Mouse (Mus musculus) intestine, postnatal 0 days (tissue): ENCODE measurements around the gene 5430419D17Rik. TPM values are rescaled to one million over a fixed set of nuclear protein-coding genes. Genes with fewer than 3 reads are reported as not detected.

Experiments used
- ATAC-seq: fragments of 200-750 bp; cut with Nextera tagmentation; 2 replicates; pipeline ENCODE4 v1.8.0; 2017; ENCODE audit warnings: mild to moderate bottlenecking, moderate TSS enrichment, moderate library complexity
- H3K27ac ChIP-seq: fragments of 300-500 bp; sonication (generic); 2 replicates; pipeline ENCODE4 v1.5.1; 2014; ENCODE audit warnings: mild to moderate bottlenecking, low read depth, low read length, moderate library complexity
- H3K27me3 ChIP-seq: fragments of 300-500 bp; sonication (generic); replicated peaks from 2 replicates; pipeline ENCODE4 v1.6.1; 2014; ENCODE audit warnings: low read length, mixed read lengths; ENCODE audit not compliant: control insufficient read depth, insufficient read depth
- H3K36me3 ChIP-seq: fragments of 300-500 bp; sonication (generic); 2 replicates; pipeline ENCODE4 v1.6.1; 2014; ENCODE audit warnings: mild to moderate bottlenecking, moderate library complexity; ENCODE audit not compliant: control insufficient read depth, insufficient read depth
- H3K4me1 ChIP-seq: fragments of 300-500 bp; sonication (generic); replicated peaks from 2 replicates; pipeline ENCODE4 v1.6.1; 2014; ENCODE audit warnings: antibody characterized with exemption, low read length, mixed read lengths; ENCODE audit not compliant: control insufficient read depth, insufficient read depth
- H3K4me2 ChIP-seq: fragments of 300-500 bp; sonication (generic); replicated peaks from 2 replicates; pipeline ENCODE4 v1.6.1; 2014; ENCODE audit warnings: low read depth, mild to moderate bottlenecking, moderate library complexity
- H3K4me3 ChIP-seq: fragments of 300-500 bp; sonication (generic); 2 replicates; pipeline ENCODE4 v1.5.1; 2014; ENCODE audit warnings: low read depth, low read length
- H3K9ac ChIP-seq: fragments of 300-500 bp; sonication (generic); 2 replicates; pipeline ENCODE4 v1.6.1; 2014; ENCODE audit warnings: mild to moderate bottlenecking, low read depth, low read length
- H3K9me3 ChIP-seq: fragments of 300-500 bp; sonication (generic); 2 replicates; pipeline ENCODE4 v1.6.1; 2016; ENCODE audit warnings: mixed run types; ENCODE audit not compliant: control insufficient read depth
- CTCF ChIP-seq: sonication (generic); IDR thresholded peaks from 2 replicates; pipeline ENCODE4 v1.5.1; 2016; ENCODE audit warnings: low read depth, mild to moderate bottlenecking, control low read depth, antibody characterized with exemption, moderate library complexity
- WGBS: fragments of 180-500 bp; shearing (Covaris S2); extraction: QIAGEN DNeasy Blood & Tissue Kit; methylation state at CpG from one replicate; pipeline ENCODE4 v1.1.7; 2014; 5-methylcytosine and 5-hydroxymethylcytosine counted together
- polyA plus RNA-seq: library from polyadenylated mRNA; unstranded; fragments of >200 nt; fragmentation: Nextera tagmentation; extraction: Ambion mirVana; gene quantifications from 2 replicates; pipeline ENCODE4 v1.2.1, GENCODE M21; 2015

The 5430419D17Rik gene
- polyA plus RNA-seq, 1 experiment from 2014 or later: not detected

- no peaks in the 10 kb centered on the region for H3K27me3 ChIP-seq
- H3K4me1 ChIP-seq: no peaks in the 10 kb centered on the region
- H3K4me3 ChIP-seq: no peak overlapping the region
- no peaks in the 10 kb centered on the region for H3K9me3 ChIP-seq
- 68% methylated on average over 8 of the region's 8 CpGs for WGBS
- ATAC-seq: no peak
- H3K27ac ChIP-seq: no peak overlapping the region
- no peak overlapping the region for H3K9ac ChIP-seq
- no peaks in the 10 kb centered on the region for H3K36me3 ChIP-seq
- no peak overlapping the region for H3K4me2 ChIP-seq
- TF ChIP-seq CTCF: peak; percentile 49
Observed at GRCm38 (mm10) chr7:131297151-131297550, 122.9 kb downstream of the 5430419D17Rik start.

GRCm38 (mm10) chr7:131303340-131303739 lies 129.1 kb downstream of the 5430419D17Rik start:
- no peaks in the 10 kb centered on the region for H3K27me3 ChIP-seq
- TF ChIP-seq CTCF: no peak
- H3K27ac ChIP-seq: no peak overlapping the region
- no peak for ATAC-seq
- H3K9ac ChIP-seq: no peak overlapping the region
- no peak overlapping the region for H3K4me3 ChIP-seq
- H3K4me2 ChIP-seq: no peak overlapping the region
- no peaks in the 10 kb centered on the region for H3K9me3 ChIP-seq
- no peaks in the 10 kb centered on the region for H3K36me3 ChIP-seq
- 51% methylated on average over 8 of the region's 8 CpGs for WGBS
- H3K4me1 ChIP-seq: no peaks in the 10 kb centered on the region

- Histone ChIP-seq H3K27me3 (no peaks in the 10 kb centered on the region), H3K4me2 (no peak overlapping the region), H3K36me3 (no peaks in the 10 kb centered on the region), H3K4me1 (no peaks in the 10 kb centered on the region), H3K9ac (no peak overlapping the region), H3K4me3 (no peak overlapping the region), H3K9me3 (no peaks in the 10 kb centered on the region), H3K27ac (no peak overlapping the region)
- no peak for ATAC-seq
- 71% methylated on average over 5 of the region's 5 CpGs for WGBS
- TF ChIP-seq CTCF: no peak
Observed at GRCm38 (mm10) chr7:131306733-131307132, 132.5 kb downstream of the 5430419D17Rik start.

- H3K27ac ChIP-seq: no peak overlapping the region
- H3K4me3 ChIP-seq: no peak overlapping the region
- H3K9me3 ChIP-seq: no peaks in the 10 kb centered on the region
- ATAC-seq: no peak
- no peaks in the 10 kb centered on the region for H3K27me3 ChIP-seq
- no peak overlapping the region for H3K9ac ChIP-seq
- 77% methylated on average over 7 of the region's 7 CpGs for WGBS
- no peaks in the 10 kb centered on the region for H3K4me1 ChIP-seq
- H3K4me2 ChIP-seq: no peak overlapping the region
- no peak for TF ChIP-seq CTCF
- H3K36me3 ChIP-seq: no peaks in the 10 kb centered on the region
Observed at GRCm38 (mm10) chr7:131314493-131314892, 140.3 kb downstream of the 5430419D17Rik start.

- no peak for ATAC-seq
- Histone ChIP-seq H3K27ac (no peak overlapping the region), H3K4me3 (no peak overlapping the region), H3K4me1 (no peaks in the 10 kb centered on the region), H3K4me2 (no peak overlapping the region), H3K36me3 (no peaks in the 10 kb centered on the region), H3K27me3 (no peaks in the 10 kb centered on the region), H3K9ac (no peak overlapping the region), H3K9me3 (no peaks in the 10 kb centered on the region)
- no peak for TF ChIP-seq CTCF
- 64% methylated on average over 12 of the region's 12 CpGs for WGBS
Observed at GRCm38 (mm10) chr7:131317587-131317986, 143.4 kb downstream of the 5430419D17Rik start.

GRCm38 (mm10) chr7:131318340-131318739 lies 144.1 kb downstream of the 5430419D17Rik start:
- Histone ChIP-seq H3K9me3 (no peaks in the 10 kb centered on the region), H3K27me3 (no peaks in the 10 kb centered on the region), H3K4me3 (no peak overlapping the region), H3K9ac (no peak overlapping the region), H3K36me3 (no peaks in the 10 kb centered on the region), H3K4me1 (no peaks in the 10 kb centered on the region), H3K4me2 (no peak overlapping the region), H3K27ac (no peak overlapping the region)
- ATAC-seq: no peak
- 78% methylated on average over 6 of the region's 7 CpGs for WGBS
- no peak for TF ChIP-seq CTCF

GRCm38 (mm10) chr7:131322192-131322591 lies 148.0 kb downstream of the 5430419D17Rik start, which contains the start of gene Cuzd1:
Gene Cuzd1, minus strand, starts transcription at chr7:131322292.
- no peak for ATAC-seq
- Histone ChIP-seq H3K27ac (no peak within 1 kb of the TSS), H3K9ac (no peak within 1 kb of the TSS), H3K9me3 (no peaks in the 10 kb centered on the region), H3K27me3 (no peaks in the 10 kb centered on the region), H3K4me1 (no peaks in the 10 kb centered on the region), H3K4me3 (no peak within 1 kb of the TSS), H3K36me3 (no peaks in the 10 kb centered on the region), H3K4me2 (no peak within 1 kb of the TSS)
- 82% methylated on average over 2 of the region's 2 CpGs for WGBS
- TF ChIP-seq CTCF: no peak
